Mouse (Mus musculus): ENCODE data around the gene Popdc3. TPM values are rescaled to one million over a fixed set of nuclear protein-coding genes. Genes with fewer than 3 reads are reported as not detected.
A peak's percentile ranks its signal among the peaks of the same experiment; 100 is the strongest.
"Not testable (repeated sequence)": the region's sequence is repeated elsewhere in the genome, so short reads cannot be mapped to it uniquely, and the experiment has no call there.

The Popdc3 gene
- total RNA-seq (2017), result not detected in 2 replicates

DNA sequence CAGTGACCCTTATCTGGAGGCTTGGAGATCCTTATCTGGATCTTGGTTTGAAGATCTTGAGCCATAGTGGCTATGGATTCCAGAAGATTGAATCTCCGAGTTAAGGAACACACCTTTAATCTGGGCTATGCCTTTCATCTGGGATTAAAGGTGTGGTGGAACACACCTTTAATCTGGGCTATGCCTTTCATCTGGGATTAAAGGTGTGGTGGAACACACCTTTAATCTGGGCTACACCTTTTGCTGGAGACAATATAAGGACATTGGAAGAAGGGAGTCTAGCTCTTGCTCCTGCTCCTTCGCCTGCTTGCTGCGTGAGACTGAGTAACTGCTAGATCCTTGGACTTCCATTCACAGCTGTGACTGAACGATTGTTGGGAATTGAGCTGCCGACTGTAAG, at the start of gene Popdc3:
Popdc3 (plus strand) TSS at position 301 of the 400 bp plus-strand sequence.
- ATAC-seq (ENCODE audit: extremely low read depth, insufficient number of reproducible peaks, low FRiP score, poor library complexity, severe bottlenecking), result not testable (repeated sequence)

DNA sequence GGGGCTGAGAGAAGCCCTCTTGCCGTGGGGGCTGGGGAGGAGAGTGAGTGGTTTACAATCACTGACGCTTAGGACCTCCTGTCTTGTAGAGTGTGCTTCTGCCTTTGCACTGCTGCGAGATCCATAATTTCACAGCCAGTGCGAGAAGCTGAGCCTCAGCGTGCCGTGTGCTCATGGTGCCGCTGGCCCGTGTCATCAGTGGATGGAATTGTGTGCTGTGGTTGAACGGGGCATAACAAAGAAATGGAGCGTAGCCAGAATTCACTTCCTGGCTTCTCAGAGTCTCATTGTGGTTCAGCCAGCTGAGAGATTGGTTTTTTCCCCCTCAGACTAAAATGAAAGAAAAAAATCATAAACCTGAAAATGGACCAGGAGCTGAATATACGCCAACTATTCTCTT, 48.8 kb upstream of the Popdc3 start:
- ATAC-seq (ENCODE audit: extremely low read depth, insufficient number of reproducible peaks, low FRiP score, poor library complexity, severe bottlenecking), result peak; percentile 34; the same call in 1 of the 2 replicates

GRCm38 (mm10) chr10:45130004-45130403, 47.9 kb upstream of the Popdc3 start:
- ATAC-seq (ENCODE audit: extremely low read depth, insufficient number of reproducible peaks, low FRiP score, poor library complexity, severe bottlenecking), result no peak

DNA sequence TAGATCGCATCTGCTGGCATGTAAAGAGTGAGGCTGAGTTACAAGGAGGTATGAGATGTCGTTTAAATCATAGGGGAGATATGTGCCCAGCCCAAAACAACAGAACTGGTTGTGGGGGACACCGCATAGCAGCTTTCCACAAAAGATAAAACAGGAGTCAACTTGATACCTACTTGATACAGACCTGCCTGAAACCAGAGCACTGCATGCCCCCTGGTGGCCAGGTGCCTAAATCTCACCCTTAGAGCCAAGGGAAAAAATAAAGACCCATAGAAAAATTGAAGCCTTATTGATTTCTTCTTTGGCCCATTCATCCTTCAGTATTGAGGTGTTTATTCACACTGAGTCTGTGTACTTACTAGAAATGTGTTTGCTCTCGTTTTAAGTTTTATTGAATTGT, 45.5 kb upstream of the Popdc3 start:
- peak; percentile 68 for ATAC-seq (ENCODE audit: extremely low read depth, insufficient number of reproducible peaks, low FRiP score, poor library complexity, severe bottlenecking)

- ATAC-seq (ENCODE audit: extremely low read depth, insufficient number of reproducible peaks, low FRiP score, poor library complexity, severe bottlenecking), result no peak
These were observed 41.1 kb upstream of the Popdc3 start for GRCm38 (mm10) chr10:45136806-45137205.

DNA sequence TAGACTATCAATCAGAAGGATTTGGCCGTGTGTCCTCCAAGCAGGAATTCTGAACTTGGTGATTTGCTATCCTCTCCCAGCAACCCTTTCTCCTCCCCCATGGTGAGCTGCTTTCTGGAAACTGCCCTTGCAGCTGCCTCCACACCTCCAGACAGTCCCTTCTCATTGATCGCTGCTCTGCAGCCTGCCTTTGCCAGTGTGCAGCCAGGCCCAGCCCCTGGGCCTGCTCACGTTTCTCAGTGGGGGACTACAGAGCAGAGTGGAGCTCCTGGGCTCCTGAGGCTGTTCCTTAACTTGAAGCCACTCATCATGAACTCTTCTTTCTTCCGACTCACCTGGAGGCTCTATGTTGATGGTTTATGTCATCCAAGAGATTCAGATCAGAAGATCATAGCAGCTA, 38.0 kb upstream of the Popdc3 start:
- no peak for ATAC-seq (ENCODE audit: extremely low read depth, insufficient number of reproducible peaks, low FRiP score, poor library complexity, severe bottlenecking)

DNA sequence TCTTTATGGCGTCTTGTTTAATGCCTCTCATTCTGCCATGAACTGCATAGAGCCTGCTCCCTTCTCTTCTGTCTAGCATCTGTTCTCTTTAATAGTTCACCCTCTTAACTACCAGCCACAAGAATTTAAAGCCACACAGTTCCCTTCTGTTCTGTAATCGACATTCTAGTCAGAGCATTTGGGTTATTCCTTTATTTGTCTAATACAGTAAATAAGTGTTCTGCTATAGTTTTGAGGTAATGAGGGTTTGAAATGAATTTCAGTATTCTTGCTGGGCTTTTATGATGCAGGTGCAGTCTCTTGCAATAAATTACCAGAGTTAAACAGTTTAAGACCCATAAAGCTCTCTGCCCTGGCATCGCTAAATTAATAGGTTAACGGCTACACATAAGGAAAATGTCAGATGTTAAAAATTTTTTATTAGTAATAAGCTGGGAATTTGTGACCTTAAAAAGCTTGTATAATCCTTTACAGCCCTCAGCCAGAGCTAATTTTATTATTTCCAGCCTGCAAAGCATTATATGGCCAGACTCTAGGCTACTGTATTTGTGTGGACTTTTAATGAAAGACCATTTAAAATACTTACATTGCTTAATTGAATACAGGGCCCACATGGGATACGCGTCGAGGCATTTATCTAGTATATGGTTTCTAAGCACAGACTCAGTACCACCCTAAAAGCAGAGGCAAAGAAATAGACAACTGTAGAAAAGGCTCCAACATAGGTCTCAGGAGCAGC, 37.3 kb upstream of the Popdc3 start:
- ATAC-seq (ENCODE audit: extremely low read depth, insufficient number of reproducible peaks, low FRiP score, poor library complexity, severe bottlenecking), result no peak

DNA sequence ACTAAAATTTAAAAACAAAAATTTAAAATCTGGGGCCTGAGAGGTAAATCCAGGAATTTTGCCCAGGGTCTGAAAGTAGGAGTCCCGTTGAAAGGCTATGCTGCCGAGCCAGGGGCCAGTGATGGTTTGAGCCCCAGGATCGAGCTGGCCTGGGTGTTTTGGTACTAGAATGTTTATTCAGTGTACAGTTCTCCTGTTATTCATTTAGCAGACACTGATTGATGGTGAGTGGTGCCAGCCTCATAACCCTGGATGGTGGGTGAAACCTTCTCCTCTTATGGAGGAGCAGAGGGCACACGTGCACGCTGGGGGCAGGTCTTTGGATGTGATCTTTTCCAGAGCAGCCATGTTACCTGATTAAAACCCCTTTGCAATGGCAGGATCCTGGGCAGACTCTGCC, 35.5 kb upstream of the Popdc3 start:
- ATAC-seq (ENCODE audit: extremely low read depth, insufficient number of reproducible peaks, low FRiP score, poor library complexity, severe bottlenecking), result no peak

GRCm38 (mm10) chr10:45144038-45144817, 33.7 kb upstream of the Popdc3 start:
- no peak for ATAC-seq (ENCODE audit: extremely low read depth, insufficient number of reproducible peaks, low FRiP score, poor library complexity, severe bottlenecking)

GRCm38 (mm10) chr10:45146821-45147220, 31.1 kb upstream of the Popdc3 start:
- ATAC-seq (ENCODE audit: extremely low read depth, insufficient number of reproducible peaks, low FRiP score, poor library complexity, severe bottlenecking), result no peak

DNA sequence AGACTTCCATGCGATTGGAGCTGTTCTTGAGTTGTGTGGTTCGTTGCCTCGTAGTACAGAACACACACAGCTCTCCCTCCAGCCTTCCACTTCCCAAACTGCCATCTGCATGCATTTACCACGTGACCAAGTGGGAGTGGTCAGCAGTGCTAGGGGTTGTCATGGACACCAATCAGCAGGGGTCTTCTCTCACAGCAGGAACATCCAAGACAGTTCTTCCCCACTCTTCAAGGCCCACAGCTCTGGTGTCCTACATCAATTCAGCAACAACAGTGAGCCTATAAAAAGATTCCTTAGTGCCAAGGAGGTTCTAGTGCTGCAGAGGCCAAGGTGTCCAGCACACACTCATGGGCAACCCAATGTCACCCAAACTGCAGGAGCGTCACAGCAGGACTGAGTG, 26.8 kb upstream of the Popdc3 start:
- ATAC-seq (ENCODE audit: extremely low read depth, insufficient number of reproducible peaks, low FRiP score, poor library complexity, severe bottlenecking), result no peak

DNA sequence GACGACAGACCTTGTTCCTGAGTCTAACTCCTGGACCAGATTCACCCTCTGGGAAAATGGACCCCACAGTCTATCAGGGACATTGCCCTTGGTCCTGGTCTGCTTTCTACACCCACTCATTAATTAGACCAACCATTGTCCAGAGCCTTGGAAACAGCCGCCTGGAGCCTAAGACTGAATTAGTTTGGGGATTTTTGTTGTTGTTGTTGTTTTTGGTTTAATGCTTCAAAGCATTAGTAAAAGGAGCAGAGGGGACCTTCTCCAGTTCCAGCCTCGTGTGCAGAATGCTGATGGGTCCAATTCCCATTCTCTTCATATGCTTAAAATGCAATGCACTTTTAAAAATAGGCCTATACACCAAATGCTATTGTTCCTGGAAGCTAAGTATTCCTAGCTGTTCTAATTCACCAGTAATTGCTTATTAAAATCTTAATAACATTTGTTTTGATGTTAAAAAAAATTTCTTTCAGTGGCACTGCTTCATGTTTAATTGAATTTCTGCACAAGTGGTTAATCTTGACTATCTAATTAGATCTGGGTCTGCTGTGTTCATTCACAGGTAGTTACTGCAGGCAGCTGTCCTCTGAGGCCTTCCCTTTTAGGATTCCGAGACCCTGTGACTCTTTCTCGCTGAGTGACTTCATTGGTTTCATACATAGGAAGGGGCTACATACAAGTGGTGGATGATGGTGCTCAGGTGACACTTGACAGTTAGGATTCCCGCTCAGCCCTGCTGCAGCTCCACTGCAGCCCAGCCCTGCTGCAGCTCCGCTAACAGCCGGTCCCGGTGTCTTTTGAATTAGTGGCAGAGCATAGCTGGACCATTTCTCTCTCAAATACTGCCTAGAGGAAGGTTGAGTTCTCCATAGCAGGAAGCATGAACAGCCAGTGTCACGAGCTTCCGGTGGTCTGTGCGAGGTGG, 25.9 kb upstream of the Popdc3 start:
- no peak for ATAC-seq (ENCODE audit: extremely low read depth, insufficient number of reproducible peaks, low FRiP score, poor library complexity, severe bottlenecking)

DNA sequence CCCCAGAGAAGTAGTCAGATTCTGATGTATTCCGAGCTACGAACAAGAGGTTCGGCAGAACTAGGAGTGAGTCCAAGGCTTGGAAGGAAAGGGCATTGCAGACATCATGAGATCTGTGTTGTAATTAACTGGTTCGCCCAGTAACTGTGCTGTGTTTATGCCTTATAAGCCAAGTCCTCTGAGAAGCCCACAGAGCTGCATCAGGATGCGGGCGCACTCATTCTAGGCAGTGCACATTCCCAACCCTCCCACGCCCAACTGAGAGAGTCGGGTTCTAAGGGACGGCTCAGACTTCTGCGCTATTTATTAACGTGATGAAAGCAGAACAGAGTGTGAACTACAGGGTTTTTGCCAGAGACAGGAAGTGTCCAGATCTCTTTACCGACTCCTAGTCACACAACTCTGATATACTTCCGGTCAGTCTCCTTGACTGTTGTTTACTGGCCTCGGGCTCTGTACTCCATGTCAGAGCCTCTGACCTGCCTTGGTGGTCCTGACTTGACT, 23.3 kb upstream of the Popdc3 start:
- ATAC-seq (ENCODE audit: extremely low read depth, insufficient number of reproducible peaks, low FRiP score, poor library complexity, severe bottlenecking), result no peak

- ATAC-seq (ENCODE audit: extremely low read depth, insufficient number of reproducible peaks, low FRiP score, poor library complexity, severe bottlenecking), result no peak
These were observed 12.0 kb upstream of the Popdc3 start for GRCm38 (mm10) chr10:45165851-45166250.

GRCm38 (mm10) chr10:45173927-45174326, 4.0 kb upstream of the Popdc3 start:
- no peak for ATAC-seq (ENCODE audit: extremely low read depth, insufficient number of reproducible peaks, low FRiP score, poor library complexity, severe bottlenecking)

DNA sequence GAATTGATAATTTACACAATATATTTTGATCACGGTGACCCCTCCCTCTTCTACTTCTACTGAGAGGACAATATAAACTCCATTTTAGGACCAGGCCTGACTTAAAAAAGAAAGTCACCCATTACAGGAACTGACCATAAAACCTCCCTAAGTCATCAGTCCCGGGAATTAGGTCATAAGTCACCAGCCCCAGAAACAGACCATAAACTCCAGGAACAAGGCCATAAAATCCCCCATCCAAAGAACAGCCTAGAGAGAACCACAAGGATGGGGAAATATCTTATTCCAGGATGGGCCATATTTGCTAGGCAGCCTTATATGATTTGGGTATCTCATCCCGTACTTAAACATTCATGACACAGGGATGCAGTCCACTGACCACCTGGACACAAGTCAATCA, 3.6 kb upstream of the Popdc3 start:
- no peak for ATAC-seq (ENCODE audit: extremely low read depth, insufficient number of reproducible peaks, low FRiP score, poor library complexity, severe bottlenecking)

- ATAC-seq (ENCODE audit: extremely low read depth, insufficient number of reproducible peaks, low FRiP score, poor library complexity, severe bottlenecking), result no peak
These were observed 2.9 kb downstream of the Popdc3 start for GRCm38 (mm10) chr10:45180677-45181326.

DNA sequence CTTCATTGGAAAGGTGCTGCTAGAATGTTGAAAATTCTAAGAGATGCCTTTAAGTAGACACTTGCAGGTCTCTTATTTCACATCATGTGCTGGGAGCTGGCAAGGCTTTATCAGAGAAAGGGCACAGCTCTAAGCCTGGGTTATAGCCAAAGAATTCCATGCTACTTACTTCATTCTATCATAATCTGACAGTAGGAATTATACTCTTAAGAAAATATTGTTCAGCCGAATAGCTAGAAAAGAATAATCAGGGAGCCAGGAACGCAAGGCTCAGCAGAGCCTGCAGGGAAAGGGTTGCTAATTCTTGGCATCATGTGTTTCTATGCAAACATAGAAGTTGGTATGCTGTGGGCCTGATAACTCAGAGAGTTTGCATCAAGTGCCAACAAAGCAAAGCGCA, 3.4 kb downstream of the Popdc3 start:
- no peak for ATAC-seq (ENCODE audit: extremely low read depth, insufficient number of reproducible peaks, low FRiP score, poor library complexity, severe bottlenecking)

DNA sequence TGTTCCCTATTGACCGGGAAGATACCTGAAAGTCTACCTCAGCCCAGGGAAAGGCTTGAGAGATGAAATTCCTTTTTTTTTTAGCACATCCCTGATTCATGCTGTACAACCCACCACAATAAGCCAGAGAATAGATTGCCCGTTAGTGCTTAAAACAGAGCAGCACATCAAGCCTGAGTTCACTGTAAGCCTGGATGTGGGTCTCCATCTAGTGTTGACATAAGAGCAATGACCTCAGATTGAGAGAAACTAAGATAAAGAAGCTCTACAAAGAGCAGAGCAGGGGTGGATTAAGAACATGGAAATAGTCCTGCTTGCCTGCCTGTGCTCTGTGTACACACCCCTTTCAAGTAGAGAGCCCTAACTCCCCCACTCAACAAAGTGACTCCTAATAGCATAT, 7.6 kb downstream of the Popdc3 start:
- ATAC-seq (ENCODE audit: extremely low read depth, insufficient number of reproducible peaks, low FRiP score, poor library complexity, severe bottlenecking), result no peak
